Mouse (Mus musculus) kidney, adult 18-20 months (tissue): ENCODE data around the gene Wnt7b.
A peak's percentile ranks its signal among the peaks of the same experiment; 100 is the strongest.

Experiments
- DNase-seq: peaks from one replicate; pipeline ENCODE4 v3.0.0; 2021

The Wnt7b gene

GRCm38 (mm10) chr15:85582356-85582910 lies at the start of gene Wnt7b:
Gene Wnt7b (minus strand): TSS chr15:85582473.
- DNase-seq = peak; percentile 20

- no peak for DNase-seq
Observed at GRCm38 (mm10) chr15:85631591-85631990, 49.3 kb upstream of the Wnt7b start.

- DNase-seq = no peak
Observed at GRCm38 (mm10) chr15:85629924-85630545, 47.8 kb upstream of the Wnt7b start.

GRCm38 (mm10) chr15:85625666-85626279 lies 43.5 kb upstream of the Wnt7b start:
- peak; percentile 78 for DNase-seq

DNA sequence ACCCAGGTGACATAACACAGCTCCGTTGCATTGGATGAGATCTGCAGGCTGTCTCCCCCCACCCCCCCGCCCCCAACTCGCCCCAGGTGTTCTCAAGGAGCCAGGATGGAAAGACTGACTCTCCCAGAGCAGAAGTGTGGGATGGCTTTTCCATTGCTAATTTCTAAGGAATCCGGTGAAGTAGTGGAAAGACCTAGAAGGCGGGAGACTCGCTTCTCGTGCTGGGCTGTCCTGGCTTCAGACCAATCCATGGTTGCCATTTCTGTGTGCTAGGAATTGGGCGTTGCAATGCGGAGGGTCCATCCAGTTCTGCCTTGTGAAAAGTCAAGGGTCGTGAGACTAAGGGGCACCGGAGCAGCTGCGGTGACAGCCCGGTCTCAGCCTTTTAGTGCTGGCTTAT lies 39.9 kb upstream of the Wnt7b start:
- no peak for DNase-seq

DNA sequence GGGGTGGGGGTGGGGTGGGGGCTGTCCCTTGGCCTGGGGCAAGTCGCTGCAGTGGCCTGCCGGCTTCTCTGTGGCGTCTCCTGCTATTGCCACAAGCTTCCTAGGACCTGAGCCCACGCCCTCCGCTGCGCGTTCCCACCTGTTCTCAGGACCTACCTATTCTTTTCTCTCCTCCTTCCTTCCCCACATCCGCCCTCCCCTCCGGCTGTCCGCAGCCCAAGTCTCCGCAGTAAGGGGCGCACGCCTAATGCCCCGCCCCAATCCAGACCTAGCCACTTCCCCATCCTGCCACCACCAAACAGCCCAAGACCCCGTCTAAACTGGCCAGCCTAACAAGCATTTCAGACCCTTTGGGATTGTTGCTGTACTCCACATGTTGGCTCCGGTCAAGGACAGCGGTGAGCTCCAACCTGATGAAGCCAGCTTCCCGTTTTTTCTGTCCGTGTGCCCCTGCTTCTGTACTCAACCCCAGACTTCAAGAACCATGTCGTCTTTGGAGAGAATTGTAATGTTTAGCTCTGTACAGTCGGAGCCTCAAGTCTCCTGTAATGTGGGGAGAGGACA lies 33.3 kb upstream of the Wnt7b start:
- no peak for DNase-seq

DNA sequence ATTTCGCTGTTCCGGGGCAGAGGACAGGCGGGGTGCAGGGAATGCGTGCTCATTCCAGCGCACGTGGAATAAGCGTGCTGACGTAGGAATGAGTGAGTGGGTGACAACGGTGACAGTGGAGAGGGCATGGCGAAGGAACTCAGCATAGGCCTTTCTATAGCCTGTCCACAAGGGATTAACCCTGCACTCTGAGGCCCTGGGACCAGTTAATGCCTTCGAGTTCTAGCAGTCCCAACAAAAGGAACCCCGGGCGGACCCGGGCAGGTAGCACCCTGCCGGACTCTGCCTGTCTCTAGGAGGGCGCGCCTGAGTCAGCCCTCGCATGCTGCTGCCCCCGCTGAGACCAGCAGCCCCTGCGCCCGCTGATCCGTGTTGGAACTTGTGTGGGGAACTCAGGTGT lies 32.8 kb upstream of the Wnt7b start:
- DNase-seq = no peak

GRCm38 (mm10) chr15:85613358-85614266 lies 31.3 kb upstream of the Wnt7b start:
- DNase-seq = peak; percentile 83

DNA sequence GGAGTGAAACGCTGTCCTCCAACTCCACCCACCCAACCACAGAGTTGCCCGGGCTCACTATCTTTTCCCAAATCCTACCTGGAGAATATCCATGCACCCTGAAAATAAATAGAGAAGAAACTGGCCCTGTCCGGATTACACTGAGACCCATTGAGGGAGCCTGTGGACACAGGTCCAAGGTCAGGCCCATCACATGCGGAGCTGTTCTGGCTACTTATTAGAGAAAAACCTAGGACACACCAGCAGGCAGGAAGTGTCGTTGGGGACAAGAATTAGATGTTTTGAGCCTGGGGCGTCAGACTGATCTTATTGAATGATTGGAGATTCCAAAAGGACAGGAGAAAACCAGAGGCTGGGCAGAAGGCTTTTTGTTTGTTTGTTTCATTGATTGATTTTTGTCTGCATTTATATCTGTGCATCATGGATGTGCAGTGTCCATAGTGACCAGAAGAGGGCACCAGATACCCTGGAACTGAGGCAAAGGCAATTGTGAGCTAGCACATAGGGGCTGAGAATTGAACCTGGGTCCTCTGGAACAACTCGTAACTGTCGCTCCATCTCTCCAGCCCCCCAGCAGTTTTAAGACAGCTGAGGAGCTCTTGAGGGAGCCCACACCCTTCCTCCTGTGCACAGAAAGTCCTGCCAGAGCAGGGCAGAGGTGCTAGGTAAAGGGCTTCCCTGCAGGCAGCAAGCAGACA lies 30.5 kb upstream of the Wnt7b start:
- DNase-seq = no peak

- DNase-seq = peak; percentile 51
Observed at GRCm38 (mm10) chr15:85611701-85612520, 29.6 kb upstream of the Wnt7b start.

DNA sequence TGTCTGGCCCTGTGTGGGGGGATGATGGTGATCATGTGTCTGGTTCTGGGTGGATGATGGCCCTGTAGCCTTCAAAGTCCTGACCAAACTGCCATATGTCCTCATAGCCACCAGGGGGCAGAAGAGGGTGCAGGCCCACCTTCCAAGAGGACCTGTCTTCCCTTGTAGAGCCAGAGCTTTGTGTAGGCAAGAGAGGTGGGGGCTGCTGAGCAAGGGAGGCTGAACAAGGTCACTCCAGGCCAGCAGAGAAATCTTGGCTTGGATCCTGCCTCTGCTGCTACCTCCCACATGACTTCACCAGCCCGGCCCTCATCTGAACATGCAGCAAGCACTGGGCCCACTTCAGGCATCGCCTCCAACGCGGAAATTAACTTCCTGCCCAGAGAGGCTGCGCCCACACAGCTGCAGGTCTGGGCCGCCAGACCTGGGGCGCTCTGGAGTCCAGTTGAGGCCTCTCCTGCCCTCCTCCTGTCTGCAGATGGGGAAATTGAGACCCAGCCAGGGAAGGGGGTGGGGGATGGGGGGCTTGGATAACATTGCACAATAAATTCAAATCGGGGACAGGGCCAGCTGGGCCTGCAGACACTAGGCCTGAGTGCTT lies 28.4 kb upstream of the Wnt7b start:
- peak; percentile 87 for DNase-seq

DNA sequence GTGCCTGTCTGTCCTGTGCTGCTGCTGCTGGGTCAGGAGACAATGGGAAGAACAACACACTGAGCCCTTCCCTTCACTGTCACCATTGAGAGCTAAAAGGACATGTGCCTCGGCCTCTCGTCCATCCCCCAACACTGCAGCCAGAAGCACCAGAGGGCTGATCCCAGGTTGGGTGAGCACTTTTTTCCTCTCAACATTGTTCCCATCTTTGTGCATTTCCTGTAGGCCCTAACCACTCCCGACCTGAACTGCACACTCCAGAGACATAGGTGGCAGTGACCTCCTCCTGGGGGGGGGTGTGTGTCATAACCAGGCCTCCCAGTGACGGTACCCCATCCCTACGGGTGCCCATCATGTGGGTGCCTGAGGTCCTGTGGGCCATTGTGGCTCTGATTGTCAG lies 27.8 kb upstream of the Wnt7b start:
- no peak for DNase-seq

GRCm38 (mm10) chr15:85609266-85610004 lies 27.2 kb upstream of the Wnt7b start:
- DNase-seq = no peak

- no peak for DNase-seq
Observed at GRCm38 (mm10) chr15:85605962-85606610, 23.8 kb upstream of the Wnt7b start.

DNA sequence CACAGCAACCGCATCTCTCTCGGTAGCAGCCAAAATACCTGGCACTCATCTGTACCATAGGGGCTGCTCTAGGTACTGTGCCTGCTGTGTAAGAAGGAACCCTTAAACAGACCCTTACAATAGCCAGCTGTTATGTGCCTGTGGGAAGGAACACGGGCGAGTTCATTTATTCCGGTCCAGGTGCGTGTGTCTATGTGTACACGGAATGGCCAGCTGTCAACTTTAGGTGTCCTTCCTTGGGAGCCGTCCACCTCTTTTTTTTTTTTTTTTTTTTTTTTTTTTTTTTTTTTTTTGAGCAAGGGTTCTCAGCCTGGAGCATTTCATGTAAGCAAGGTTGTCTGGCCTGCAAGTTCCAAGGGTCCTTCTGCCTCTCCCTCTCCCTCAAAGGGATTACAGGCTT lies 22.7 kb upstream of the Wnt7b start:
- no peak for DNase-seq

DNA sequence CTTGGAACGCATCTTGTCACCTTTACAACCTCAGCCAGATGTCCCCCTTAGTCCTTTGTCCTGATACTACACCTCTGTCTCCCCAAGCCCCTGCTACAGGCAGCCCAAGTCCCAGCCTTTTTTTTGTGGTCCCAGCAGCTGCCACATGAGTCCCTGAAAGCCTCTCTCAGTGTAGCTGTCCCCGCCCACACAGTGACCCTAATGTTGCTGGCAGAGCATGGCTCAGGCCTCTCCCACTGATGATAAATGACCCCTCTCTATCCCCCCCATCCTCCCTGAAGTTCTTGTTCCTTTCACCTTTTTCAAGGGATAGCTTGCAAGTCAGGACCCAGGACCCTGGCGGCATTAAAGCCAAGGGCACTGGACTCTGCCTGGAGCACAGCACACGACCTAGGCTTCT lies 22.2 kb upstream of the Wnt7b start:
- no peak for DNase-seq

GRCm38 (mm10) chr15:85603422-85603821 lies 21.1 kb upstream of the Wnt7b start:
- peak; percentile 34 for DNase-seq

DNA sequence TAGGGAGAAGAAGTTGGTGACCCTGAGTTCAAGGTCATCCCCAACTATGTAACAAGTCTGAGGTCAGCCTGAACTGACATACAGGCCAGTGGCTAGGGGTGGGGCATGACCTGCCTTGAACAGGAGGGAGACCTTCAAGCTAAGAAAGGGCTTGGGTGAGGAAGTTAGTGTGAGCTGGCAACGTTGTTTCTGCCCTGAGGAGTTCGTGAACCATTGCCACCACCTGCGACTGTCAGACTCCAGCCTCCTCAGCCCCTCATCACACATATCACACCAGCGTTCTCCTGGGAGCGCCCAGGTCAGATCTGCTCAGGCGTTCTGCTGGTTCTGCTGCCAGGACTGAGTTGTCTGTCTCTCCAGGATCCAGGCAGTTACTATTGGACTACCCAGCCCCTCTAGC lies 20.5 kb upstream of the Wnt7b start:
- no peak for DNase-seq

DNA sequence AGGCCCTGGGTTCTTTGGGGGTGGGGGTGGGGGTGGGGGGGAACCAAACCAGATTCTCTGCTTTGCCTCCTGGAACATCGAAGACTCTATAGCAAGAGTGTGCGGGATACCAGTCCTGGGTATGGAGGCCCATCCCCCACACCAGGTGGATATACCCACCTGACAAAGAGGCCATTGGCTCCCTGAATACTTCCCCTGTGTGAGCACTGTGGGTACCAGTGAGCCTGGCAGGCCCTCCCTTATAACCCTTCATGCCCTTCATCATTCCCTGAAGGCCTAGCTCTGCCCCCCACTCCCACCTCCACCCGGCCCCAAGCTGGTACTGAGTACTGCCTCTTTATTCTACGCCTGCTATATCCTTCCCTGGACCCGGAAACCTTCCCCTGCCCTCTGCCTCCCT lies 19.7 kb upstream of the Wnt7b start:
- no peak for DNase-seq

DNA sequence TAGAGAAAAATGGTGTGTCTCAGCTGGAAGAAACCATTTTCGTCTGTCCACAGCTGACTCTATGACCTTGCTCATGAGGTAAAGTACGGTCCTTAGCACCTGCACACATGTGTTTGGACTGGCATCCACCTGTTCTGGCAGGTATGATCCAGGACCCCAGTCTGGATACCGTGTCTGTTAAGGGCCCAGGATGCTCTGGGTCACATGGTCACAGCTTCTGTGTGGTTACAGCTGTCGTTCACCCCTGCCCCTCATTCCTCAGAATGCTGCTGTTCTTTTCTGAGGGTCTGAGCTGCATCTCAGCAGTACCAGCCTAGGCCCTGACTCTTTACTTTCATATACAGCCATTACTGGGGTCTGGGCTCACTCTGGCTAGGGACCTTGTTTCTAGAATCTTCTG lies 18.9 kb upstream of the Wnt7b start:
- no peak for DNase-seq
